Mouse (Mus musculus): ENCODE results near the gene Gbgt1. TPM values are rescaled to one million over a fixed set of nuclear protein-coding genes. Genes with fewer than 3 reads are reported as not detected.

Gene Gbgt1
- polyA plus RNA-seq, 1 experiment from 2014 or later, result 0.43 TPM

DNA sequence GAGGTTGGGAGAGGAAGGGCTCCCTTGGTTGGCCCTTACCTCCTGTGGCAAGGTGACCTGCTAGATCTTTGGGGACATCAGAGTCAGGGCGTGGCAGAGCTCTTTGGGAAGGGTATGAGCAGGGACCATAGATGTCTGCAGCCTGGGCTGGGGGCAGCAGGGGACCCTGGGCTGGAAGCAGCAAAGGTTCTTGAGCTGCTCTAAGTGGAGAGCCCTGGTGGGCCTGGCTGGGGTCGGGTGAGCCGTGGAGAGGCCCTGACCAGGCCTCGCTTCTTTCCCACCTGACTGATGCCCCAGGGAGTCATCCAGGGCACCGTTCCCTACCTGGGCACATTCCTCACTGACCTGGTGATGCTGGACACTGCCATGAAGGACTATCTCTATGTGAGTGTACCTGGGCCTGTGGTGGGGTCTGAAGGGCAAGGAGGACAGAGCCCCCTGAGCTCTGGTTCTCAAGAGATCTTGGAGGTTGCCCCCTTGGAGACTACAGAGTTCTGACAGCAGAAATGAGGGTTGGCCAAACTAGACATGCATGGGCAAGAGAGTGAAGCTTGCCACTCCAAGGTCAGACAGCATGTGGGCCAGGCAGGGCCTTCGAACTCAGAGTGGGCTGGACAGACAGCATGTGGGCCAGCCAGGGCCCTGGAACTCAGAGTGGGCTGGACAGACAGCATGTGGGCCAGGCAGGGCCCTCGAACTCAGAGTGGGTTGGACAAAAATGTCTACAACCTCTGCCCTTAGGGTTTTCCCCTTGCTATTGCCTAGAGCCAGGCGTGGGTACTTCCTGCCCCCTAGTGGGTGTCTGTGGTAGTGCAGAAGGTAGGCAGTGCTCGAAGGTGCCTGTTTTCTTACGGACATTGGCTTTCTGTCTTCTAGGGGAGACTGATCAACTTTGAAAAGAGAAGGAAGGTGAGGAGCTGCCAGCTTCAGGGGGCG, 50.8 kb downstream of the Gbgt1 start:
- H3K9ac ChIP-seq (ENCODE audit: low read length), result 0 out of 2 replicates have a peak overlapping the region, but pooled peaks have one; percentile 14

GRCm38 (mm10) chr2:28549157-28549556, 52.5 kb downstream of the Gbgt1 start:
- no peaks in the 10 kb centered on the region for H3K9me3 ChIP-seq (replicated peaks; ENCODE audit: control insufficient read depth, low read length)
- ATAC-seq (replicated peaks; ENCODE audit: extremely low read depth, insufficient read depth, low FRiP score), result no peak
- H3K4me1 ChIP-seq (ENCODE audit: control insufficient read depth, insufficient read depth, low read length), result no peaks in the 10 kb centered on the region
- no peaks in the 10 kb centered on the region for H3K27me3 ChIP-seq (ENCODE audit: control insufficient read depth, insufficient read depth, low read length)
- 82% methylated on average over 13 of the region's 13 CpGs for WGBS
- peaks cover 43% of the 10 kb centered on the region for H3K36me3 ChIP-seq (ENCODE audit: control insufficient read depth, insufficient read depth)
- no peak overlapping the region for H3K4me2 ChIP-seq (ENCODE audit: low read depth, low read length)
- H3K4me3 ChIP-seq (ENCODE audit: low read length), result no peak overlapping the region
- no peak overlapping the region for H3K9ac ChIP-seq (ENCODE audit: low read length)
- no peak overlapping the region for H3K27ac ChIP-seq (ENCODE audit: low read length)

More for the DNA sequence above, 50.8 kb downstream of the Gbgt1 start:
- Histone ChIP-seq H3K4me3 (ENCODE audit: low read length) (no peak overlapping the region), H3K27me3 (ENCODE audit: control insufficient read depth, insufficient read depth, low read length) (no peaks in the 10 kb centered on the region), H3K4me2 (ENCODE audit: low read depth, low read length) (no peak overlapping the region), H3K27ac (ENCODE audit: low read length) (no peak overlapping the region), H3K9me3 (replicated peaks; ENCODE audit: control insufficient read depth, low read length) (no peaks in the 10 kb centered on the region), H3K4me1 (ENCODE audit: control insufficient read depth, insufficient read depth, low read length) (no peaks in the 10 kb centered on the region), H3K36me3 (ENCODE audit: control insufficient read depth, insufficient read depth) (peaks cover 44% of the 10 kb centered on the region)
- ATAC-seq (replicated peaks; ENCODE audit: extremely low read depth, insufficient read depth, low FRiP score), result peak; percentile 44
- WGBS, result 51% methylated on average over 11 of the region's 11 CpGs

GRCm38 (mm10) chr2:28552301-28552700, 55.6 kb downstream of the Gbgt1 start:
- Histone ChIP-seq H3K9me3 (replicated peaks; ENCODE audit: control insufficient read depth, low read length) (no peaks in the 10 kb centered on the region), H3K27me3 (ENCODE audit: control insufficient read depth, insufficient read depth, low read length) (no peaks in the 10 kb centered on the region), H3K4me1 (ENCODE audit: control insufficient read depth, insufficient read depth, low read length) (no peaks in the 10 kb centered on the region), H3K27ac (ENCODE audit: low read length) (no peak overlapping the region), H3K9ac (ENCODE audit: low read length) (no peak overlapping the region), H3K36me3 (ENCODE audit: control insufficient read depth, insufficient read depth) (peaks cover 30% of the 10 kb centered on the region), H3K4me3 (ENCODE audit: low read length) (no peak overlapping the region), H3K4me2 (ENCODE audit: low read depth, low read length) (no peak overlapping the region)
- WGBS, result 87% methylated on average over 5 of the region's 5 CpGs
- no peak for ATAC-seq (replicated peaks; ENCODE audit: extremely low read depth, insufficient read depth, low FRiP score)

Other genes with a start within 250 kb of the Gbgt1 start
- gene Ppp1r26, start 50.1 kb upstream of the Gbgt1 start, polyA plus RNA-seq (2015; fragmentation: Nextera tagmentation; extraction: Ambion mirVana), result 2.8 and 3.6 TPM in 2 replicates
- 0.71 and 0.81 TPM in 2 replicates for gene 1700007K13Rik, start 30.6 kb upstream of the Gbgt1 start, polyA plus RNA-seq (2015; fragmentation: Nextera tagmentation; extraction: Ambion mirVana)
- 52.0 and 52.7 TPM in 2 replicates for gene Mrps2, start 28.8 kb upstream of the Gbgt1 start, polyA plus RNA-seq (2015; fragmentation: Nextera tagmentation; extraction: Ambion mirVana)
- gene Gm10134, start 9.2 kb downstream of the Gbgt1 start, polyA plus RNA-seq (2015; fragmentation: Nextera tagmentation; extraction: Ambion mirVana), result 1.3 and 1.4 TPM in 2 replicates
- gene Ralgds, start 16.2 kb downstream of the Gbgt1 start, polyA plus RNA-seq (2015; fragmentation: Nextera tagmentation; extraction: Ambion mirVana), result 21.2 and 22.3 TPM in 2 replicates
- 0.30 TPM in 1 of 2 replicates, not detected in the other for gene Cel, start 66.5 kb downstream of the Gbgt1 start, polyA plus RNA-seq (2015; fragmentation: Nextera tagmentation; extraction: Ambion mirVana)
- 28.6 and 29.1 TPM in 2 replicates for gene Gtf3c5, start 86.9 kb downstream of the Gbgt1 start, polyA plus RNA-seq (2015; fragmentation: Nextera tagmentation; extraction: Ambion mirVana)
- 0.84 and 0.92 TPM in 2 replicates for gene Gfi1b, start 125.1 kb downstream of the Gbgt1 start, polyA plus RNA-seq (2015; fragmentation: Nextera tagmentation; extraction: Ambion mirVana)
- gene Tsc1, start 144.3 kb downstream of the Gbgt1 start, polyA plus RNA-seq (2015; fragmentation: Nextera tagmentation; extraction: Ambion mirVana), result 16.7 and 17.5 TPM in 2 replicates
- 0.96 and 1.3 TPM in 2 replicates for gene Spaca9, start 202.8 kb downstream of the Gbgt1 start, polyA plus RNA-seq (2015; fragmentation: Nextera tagmentation; extraction: Ambion mirVana)
- 0.30 and 0.80 TPM in 2 replicates for gene Ak8, start 203.3 kb downstream of the Gbgt1 start, polyA plus RNA-seq (2015; fragmentation: Nextera tagmentation; extraction: Ambion mirVana)

Data from heart, embryonic 16.5 days (tissue).